Mouse (Mus musculus) E14TG2a.4 (cell line): Measurements from ENCODE around the gene Stkld1.

ENCODE experiments used
- H3K27me3 ChIP-seq: 2 replicates; pipeline ENCODE4 v1.6.1; 2014; ENCODE audit warnings: low read length, control low read depth; ENCODE audit not compliant: insufficient read depth
- H3K36me3 ChIP-seq: 2 replicates; pipeline ENCODE4 v1.6.1; 2014; ENCODE audit warnings: low read length, control low read depth; ENCODE audit not compliant: insufficient read depth
- H3K4me1 ChIP-seq: replicated peaks from 2 replicates; pipeline ENCODE4 v1.6.1; 2014; ENCODE audit warnings: low read depth, low read length, control low read depth
- H3K4me3 ChIP-seq: replicated peaks from 2 replicates; pipeline ENCODE4 v1.5.1; 2014; ENCODE audit warnings: mild to moderate bottlenecking, low read length
- H3K9me3 ChIP-seq: 2 replicates; pipeline ENCODE4 v1.6.1; 2014; ENCODE audit warnings: low read length, control low read depth
- CTCF ChIP-seq: conservative IDR thresholded peaks from 2 replicates; pipeline ENCODE4 v1.5.1; 2014; ENCODE audit warnings: low read length
- NANOG ChIP-seq: IDR thresholded peaks from 2 replicates; pipeline ENCODE4 v1.6.1; 2014; ENCODE audit warnings: borderline replicate concordance, low read length, mixed read lengths
- POU5F1 ChIP-seq: IDR thresholded peaks from 2 replicates; pipeline ENCODE4 v1.6.1; 2014; ENCODE audit warnings: low read length, borderline replicate concordance

Stkld1 gene

GRCm38 (mm10) chr2:26905936-26906335, 27.9 kb upstream of the Stkld1 start:
- TF ChIP-seq POU5F1 (no peak), NANOG (no peak), CTCF (no peak)
- Histone ChIP-seq H3K27me3 (no peaks in the 10 kb centered on the region), H3K36me3 (peaks cover 68% of the 10 kb centered on the region), H3K9me3 (no peaks in the 10 kb centered on the region; the same call in 1 of the 2 replicates), H3K4me1 (peaks cover 63% of the 10 kb centered on the region), H3K4me3 (no peak overlapping the region)

GRCm38 (mm10) chr2:26906431-26906830, 27.4 kb upstream of the Stkld1 start:
- H3K4me1 ChIP-seq = peaks cover 58% of the 10 kb centered on the region
- no peak overlapping the region for H3K4me3 ChIP-seq
- no peaks in the 10 kb centered on the region for H3K27me3 ChIP-seq
- TF ChIP-seq CTCF (no peak), NANOG (no peak), POU5F1 (no peak)
- H3K9me3 ChIP-seq = peaks cover 2% of the 10 kb centered on the region
- H3K36me3 ChIP-seq = peaks cover 68% of the 10 kb centered on the region

- Histone ChIP-seq H3K9me3 (peaks cover 9% of the 10 kb centered on the region), H3K4me1 (peaks cover 53% of the 10 kb centered on the region), H3K27me3 (no peaks in the 10 kb centered on the region), H3K36me3 (peaks cover 69% of the 10 kb centered on the region), H3K4me3 (0 out of 2 replicates have a peak overlapping the region, but pooled peaks have one; percentile 24)
- TF ChIP-seq CTCF (peak; percentile 81), NANOG (no peak), POU5F1 (no peak)
Observed at GRCm38 (mm10) chr2:26907109-26907508, 26.7 kb upstream of the Stkld1 start.

GRCm38 (mm10) chr2:26908710-26909386, 25.0 kb upstream of the Stkld1 start:
- Histone ChIP-seq H3K27me3 (no peaks in the 10 kb centered on the region), H3K9me3 (peaks cover 24% of the 10 kb centered on the region), H3K36me3 (peaks cover 84% of the 10 kb centered on the region), H3K4me1 (peaks cover 54% of the 10 kb centered on the region), H3K4me3 (peak overlapping the region; percentile 99)
- TF ChIP-seq CTCF (no peak; the same call in 1 of the 2 replicates), NANOG (no peak), POU5F1 (no peak)

GRCm38 (mm10) chr2:26909387-26909784, 24.5 kb upstream of the Stkld1 start:
- Histone ChIP-seq H3K27me3 (no peaks in the 10 kb centered on the region), H3K36me3 (peaks cover 84% of the 10 kb centered on the region), H3K4me3 (peak overlapping the region; percentile 99), H3K4me1 (peaks cover 49% of the 10 kb centered on the region), H3K9me3 (peaks cover 29% of the 10 kb centered on the region)
- TF ChIP-seq POU5F1 (no peak), CTCF (0 out of 2 replicates have a peak, but pooled peaks have one; percentile 12), NANOG (no peak)

GRCm38 (mm10) chr2:26910124-26910993, 23.5 kb upstream of the Stkld1 start, which contains the start of the genes Med22 and Rpl7a:
TSS of gene Med22 (minus strand) at chr2:26910677.
TSS of gene Rpl7a (plus strand) at chr2:26910764.
- TF ChIP-seq POU5F1 (no peak), CTCF (no peak), NANOG (no peak)

GRCm38 (mm10) chr2:26910994-26911765, 22.7 kb upstream of the Stkld1 start:
- H3K4me3 ChIP-seq = peak overlapping the region; percentile 99
- H3K4me1 ChIP-seq = peaks cover 58% of the 10 kb centered on the region
- H3K9me3 ChIP-seq = peaks cover 41% of the 10 kb centered on the region
- H3K27me3 ChIP-seq = no peaks in the 10 kb centered on the region
- TF ChIP-seq CTCF = no peak
- no peak for TF ChIP-seq POU5F1
- no peak for TF ChIP-seq NANOG
- H3K36me3 ChIP-seq = peaks cover 72% of the 10 kb centered on the region

More at GRCm38 (mm10) chr2:26910124-26910993, 23.5 kb upstream of the Stkld1 start, which contains the start of the genes Med22 and Rpl7a:
- H3K9me3 ChIP-seq = peaks cover 39% of the 10 kb centered on the region
- peaks cover 52% of the 10 kb centered on the region for H3K4me1 ChIP-seq
- H3K27me3 ChIP-seq = no peaks in the 10 kb centered on the region
- H3K4me3 ChIP-seq = peak within 1 kb of the TSS; percentile 99
- peaks cover 80% of the 10 kb centered on the region for H3K36me3 ChIP-seq
